Mouse (Mus musculus) lung, postnatal 14 days (tissue): ENCODE results near the gene Slc6a21.

Experiments
- DNase-seq: peaks from one replicate; pipeline ENCODE4 v3.0.0; 2021

Gene Slc6a21

DNA sequence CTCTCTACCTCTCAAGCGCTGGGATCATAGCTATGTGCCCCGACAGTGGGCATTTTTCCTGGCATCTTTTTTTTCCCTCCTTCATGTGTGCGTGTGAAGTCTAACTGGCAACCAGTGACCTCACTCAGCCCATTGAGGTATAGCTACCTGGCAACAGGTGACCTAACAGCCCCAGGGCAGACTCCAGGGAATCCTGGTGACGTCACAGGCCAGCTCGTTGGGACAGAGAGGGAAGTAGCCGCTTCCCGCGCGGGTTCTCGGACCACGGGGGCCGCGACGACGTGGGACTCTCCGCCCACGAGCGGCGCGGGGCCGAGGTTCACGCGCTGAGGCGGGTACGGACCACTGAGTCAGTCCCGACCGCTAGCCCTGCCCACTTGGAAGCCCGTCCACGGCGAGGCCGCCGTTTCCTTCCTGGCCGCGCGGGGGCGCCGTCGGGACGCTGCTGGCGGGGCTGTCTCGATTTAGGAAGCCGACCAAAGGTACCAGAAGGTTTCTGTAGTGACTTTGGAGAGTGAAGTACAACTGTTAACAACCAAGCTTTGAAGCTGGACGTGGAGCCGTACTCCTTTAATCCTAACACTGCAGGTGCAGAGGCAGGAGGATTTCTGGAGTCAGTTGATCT lies at the start of gene Slc6a21:
TSS of gene Slc6a21 (plus strand) at position 378 of the 625 bp plus-strand sequence.
- DNase-seq: peak; percentile 85

DNA sequence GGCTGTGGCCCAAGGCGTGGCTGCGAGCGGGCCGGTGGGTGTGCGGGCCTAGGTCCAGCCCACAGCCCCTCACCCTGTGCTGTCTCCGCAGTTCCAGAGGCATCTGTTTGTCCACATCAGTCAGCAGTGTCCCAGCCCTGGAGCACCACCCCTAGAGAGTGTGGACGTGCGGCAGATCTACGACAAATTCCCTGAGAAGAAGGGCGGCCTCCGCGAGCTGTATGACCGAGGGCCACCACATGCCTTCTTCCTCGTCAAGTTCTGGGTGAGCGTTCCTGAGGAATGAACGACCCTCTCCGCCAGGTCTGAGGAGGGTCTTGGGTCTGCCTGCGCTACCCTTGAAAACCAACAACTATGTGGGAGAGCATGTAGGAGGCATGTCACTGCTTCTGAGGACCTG lies 48.8 kb upstream of the Slc6a21 start:
- DNase-seq: no peak

DNA sequence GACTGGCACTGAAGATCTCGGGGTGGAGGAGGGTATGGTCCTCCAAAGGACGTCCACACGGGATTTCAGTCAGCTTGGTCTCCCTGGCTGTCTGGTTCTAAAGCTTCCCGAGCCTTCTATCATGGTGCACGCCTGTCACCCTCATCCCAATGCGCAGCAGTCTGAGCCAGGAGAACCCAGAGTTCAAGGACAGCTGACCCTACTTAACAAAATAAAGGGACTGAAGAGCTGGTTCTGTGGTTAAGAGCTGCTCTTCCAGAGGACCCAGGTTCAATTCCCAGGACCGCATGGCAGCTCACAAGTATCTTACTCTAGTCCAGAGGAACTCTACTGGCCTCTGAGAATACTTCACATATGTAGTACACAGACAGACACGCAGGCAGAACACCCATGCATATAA lies 48.3 kb upstream of the Slc6a21 start:
- no peak for DNase-seq

DNA sequence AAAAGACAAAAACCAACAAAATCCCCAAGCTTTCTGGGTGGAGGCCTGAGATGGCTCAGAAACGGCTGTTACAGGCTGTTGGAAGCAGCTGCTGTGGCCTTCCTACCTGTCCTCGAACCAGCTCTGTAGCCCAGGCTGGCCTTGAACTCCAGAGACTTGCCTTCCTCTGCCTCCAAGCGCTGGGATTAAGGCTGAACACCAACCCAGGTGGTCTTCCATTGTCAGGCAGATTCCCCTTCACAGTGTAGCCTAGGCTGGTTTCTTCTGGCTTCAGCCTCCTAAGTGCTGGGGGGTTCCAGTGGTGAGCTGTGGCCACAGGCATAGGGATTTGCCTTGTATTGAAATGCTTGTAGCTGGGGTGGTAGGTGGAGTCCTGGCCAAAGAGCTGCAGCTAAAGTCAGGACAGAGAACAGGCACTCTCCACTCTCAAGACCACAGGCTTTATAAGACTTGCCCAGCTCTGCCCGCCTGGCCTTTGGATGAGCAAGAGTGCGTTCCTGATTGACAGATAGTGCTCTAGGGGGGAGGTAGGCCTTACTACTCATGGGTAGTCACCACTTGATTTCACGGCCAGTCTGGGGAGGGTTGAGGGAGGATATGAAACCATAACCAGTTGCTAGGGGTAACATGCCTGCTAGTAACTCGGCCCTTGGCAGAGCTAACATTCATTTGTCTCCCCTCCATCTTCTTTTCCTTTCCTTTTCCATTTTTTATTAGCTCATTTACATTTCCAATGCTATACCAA lies 47.7 kb upstream of the Slc6a21 start:
- no peak for DNase-seq

DNA sequence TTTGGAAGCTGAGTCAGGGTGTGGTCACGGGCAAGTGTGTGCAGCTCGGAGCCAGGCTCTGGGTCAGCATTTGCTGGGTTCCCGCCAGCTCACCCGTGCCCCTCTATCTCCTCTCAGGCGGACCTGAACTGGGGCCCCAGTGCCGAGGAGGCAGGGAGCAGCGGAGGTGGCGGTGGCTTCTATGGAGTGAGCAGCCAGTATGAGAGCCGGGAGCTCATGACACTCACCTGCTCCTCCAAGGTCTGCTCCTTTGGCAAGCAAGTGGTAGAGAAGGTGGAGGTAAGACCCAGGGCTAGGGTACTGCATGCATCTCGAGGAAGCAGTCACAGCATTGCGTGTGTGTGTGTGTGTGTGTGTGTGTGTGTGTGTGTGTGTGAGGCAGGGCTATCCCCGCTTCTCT lies 46.1 kb upstream of the Slc6a21 start:
- DNase-seq: no peak

DNA sequence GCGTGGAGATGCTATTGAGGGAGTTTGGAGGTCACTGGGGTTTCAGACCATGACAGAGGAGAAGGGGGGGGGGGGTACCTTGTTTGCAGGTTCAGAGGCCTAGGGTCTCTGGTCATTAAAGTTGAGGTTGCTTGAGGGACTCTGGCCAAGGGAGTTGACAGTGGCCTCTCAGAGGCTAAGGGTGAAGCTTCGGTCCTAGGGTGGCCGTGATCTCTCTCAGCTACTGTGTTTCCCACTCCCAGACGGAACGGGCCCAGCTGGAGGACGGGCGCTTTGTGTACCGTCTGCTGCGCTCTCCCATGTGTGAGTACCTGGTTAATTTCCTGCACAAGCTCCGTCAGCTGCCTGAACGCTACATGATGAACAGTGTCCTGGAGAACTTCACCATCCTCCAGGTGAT lies 45.4 kb upstream of the Slc6a21 start:
- no peak for DNase-seq

DNA sequence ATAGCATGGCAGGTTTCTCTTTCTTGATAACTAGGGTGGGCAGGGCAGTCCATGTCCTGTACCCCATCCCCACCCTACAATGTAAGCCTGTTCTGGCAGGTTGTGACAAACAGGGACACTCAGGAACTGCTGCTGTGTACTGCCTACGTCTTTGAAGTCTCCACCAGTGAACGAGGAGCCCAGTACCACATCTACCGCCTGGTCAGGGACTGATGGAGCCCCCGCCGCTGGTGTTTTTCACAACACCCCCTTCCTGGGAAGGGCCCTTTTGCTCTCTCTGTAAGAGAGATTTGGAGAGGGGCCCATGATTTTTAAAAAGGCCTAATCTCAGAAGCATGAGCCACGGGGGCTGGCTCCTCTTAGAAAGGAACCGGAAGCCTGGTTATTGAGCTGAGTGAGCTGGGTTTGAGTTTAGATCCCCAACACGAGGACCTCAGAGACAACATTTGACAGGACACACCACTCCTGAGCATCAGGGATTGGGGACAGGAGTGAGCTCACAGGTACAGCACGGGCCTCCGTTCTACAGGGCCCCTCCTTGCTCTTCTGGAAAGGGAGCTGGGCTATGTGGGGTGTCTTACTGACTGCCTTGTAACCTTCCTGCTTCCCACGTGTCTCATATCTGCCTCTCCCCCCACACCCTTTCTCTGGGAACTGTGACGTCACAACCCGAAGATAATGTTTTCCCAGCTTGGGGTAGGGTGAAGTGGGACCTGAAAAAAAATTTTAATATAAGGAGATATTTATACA lies 44.4 kb upstream of the Slc6a21 start:
- no peak for DNase-seq

DNA sequence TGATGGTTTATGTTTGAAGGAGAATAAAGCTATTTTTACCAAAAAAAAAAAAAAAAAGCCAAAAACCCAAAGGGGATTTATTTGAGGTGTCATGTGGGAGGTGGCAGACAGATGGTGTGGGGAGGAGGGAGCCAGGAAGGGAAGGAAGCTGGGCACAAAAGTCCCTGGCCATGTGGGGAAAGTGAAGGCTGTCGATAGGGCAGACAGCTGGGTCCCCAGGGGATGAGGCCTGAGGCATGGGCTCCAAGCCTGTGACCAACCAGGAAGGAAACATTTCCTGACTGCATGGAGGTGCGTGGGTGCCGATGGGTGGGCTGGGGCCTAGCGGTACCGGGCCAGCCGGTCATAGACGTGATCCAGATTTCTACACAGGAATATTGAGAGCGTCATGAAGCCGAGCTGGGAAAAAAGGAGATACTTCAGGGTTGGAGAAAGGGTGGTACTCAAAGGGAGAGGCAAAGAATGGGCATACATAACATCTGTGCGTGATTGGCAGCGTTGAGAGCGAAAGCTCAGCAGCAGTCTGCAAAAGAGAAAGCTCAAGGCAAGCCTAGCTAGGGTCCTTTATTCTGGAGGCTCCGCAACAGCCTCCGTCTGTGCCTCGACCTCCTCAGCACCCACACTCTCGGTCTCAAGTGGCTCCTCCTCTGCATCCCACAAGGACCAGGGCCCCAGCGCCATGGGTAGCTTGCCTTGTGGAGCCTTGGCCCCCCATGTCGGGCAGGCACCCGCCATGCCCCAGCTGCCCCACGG lies 43.6 kb upstream of the Slc6a21 start:
- DNase-seq: no peak

DNA sequence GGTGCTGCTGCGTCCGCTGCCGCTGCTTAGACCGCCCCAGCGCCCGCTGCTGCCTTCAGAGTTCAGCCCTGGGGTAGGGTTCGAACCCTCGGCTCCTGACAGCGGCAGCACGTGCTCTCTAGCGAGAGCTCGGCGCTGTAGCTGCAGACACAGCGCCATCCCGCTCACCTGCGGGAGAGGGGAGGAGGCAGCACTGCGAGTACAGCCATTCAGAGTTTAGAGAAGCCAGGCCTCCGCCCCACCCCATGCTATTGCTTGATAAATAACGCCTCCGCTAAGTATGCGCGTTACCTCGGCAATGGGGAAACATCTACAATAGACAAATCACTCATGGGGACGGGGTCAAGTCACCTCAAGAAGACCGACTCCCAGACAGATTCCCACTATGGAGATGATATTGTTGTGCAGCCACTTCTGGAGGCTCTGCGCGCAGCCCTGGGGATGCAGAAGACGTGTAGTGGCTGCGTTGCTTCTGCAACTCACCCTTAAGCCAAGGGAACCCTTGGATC lies 42.9 kb upstream of the Slc6a21 start:
- no peak for DNase-seq

DNA sequence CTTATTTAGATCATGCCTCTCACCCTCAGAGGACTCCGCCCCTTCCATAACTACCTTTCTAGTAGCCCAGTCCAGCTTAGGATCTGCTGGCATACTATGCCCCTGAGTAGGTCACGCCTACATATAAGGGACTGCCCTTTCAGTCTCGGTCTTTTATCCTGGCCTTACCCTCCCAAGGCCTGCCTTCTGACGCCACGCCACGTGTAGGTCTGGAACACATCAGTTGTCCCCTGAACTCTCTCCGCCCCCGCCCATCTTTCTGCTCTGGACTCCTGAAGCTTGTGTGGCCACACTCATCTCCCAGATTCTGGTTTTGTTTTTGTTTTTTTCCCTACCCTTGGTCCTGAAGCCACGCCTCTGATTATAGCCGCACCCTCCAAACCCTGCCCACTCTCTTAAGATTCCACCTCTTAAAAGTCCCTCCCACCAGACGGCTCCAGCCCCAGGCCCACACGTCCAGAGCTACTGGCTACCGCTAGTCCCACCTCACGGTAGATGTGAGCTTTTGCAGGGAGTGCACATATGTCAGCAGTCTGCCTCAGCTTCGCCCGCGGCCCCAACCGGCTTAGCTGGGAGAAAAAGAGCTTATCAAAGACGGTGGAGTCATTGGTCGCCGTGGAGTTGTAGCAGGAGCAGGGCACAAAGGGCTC lies 42.3 kb upstream of the Slc6a21 start:
- DNase-seq: peak; percentile 44

DNA sequence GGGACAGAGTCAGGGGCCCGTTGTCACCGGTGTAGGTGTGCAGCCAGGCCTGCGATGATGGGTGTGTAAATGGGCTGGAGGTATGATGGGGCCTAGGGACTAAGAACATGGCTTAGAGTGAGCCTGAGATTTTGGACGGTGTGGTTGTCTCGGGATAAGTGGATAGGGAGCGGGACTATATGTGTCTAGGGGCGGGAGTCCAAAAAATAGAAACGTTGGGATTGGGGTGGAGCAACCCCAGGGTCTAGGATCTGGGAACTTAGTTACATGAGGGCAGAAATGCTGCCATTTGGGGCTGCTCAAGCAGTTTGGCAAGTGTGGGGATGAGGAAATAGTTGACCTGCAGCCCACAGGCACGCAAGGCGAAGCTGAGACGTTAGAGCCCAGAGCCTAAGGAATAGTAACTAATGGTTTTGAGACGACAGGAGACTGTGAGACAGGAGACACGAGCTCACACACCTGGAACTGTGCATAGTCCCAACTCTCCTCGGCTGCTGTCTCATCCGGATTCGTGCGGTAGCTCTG lies 41.6 kb upstream of the Slc6a21 start:
- no peak for DNase-seq

DNA sequence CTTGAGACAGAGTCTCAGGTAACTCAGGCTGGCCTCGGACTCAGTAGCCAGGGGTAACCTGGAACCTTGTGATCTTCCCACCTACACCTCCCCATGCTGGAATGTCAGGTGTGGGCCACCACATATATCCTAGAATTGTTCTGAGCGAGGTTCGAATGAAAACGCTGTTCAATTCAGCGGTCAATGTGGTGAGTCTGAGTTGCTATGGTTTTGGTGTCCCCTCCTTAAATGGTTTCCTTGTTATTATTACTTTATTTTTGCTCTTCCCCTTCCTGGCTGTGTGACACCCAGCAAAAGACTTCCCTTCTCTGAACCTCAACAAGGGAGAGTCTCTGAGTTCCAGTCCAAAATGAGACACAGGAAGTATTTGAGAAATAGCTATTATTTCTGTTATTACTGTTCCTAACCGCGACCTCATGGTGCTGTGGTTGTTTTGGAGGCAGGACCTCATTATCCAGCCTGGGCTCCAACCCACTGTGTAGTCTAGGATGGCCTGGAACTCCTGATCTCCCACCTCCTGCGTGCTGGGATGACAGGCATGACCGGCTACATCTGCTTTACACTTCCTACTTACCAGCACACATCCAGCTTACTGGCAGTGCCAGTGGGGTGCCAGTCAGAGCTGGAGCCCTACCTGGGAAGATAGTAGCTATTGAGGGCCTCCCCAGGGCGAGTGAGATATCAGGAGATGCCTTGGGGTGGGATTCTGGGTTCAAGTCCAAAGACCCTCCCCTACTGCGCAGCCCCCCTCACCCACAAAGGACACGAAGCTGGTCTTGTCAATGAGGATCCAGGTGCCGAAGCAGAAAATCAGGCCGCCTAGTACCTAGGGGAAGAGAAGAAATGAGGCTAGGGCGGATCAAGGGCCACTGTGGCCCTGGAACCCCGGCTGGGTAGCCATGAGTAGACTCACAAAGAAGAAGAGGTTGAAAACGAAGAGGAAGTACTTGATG lies 39.3 kb upstream of the Slc6a21 start:
- DNase-seq: no peak

DNA sequence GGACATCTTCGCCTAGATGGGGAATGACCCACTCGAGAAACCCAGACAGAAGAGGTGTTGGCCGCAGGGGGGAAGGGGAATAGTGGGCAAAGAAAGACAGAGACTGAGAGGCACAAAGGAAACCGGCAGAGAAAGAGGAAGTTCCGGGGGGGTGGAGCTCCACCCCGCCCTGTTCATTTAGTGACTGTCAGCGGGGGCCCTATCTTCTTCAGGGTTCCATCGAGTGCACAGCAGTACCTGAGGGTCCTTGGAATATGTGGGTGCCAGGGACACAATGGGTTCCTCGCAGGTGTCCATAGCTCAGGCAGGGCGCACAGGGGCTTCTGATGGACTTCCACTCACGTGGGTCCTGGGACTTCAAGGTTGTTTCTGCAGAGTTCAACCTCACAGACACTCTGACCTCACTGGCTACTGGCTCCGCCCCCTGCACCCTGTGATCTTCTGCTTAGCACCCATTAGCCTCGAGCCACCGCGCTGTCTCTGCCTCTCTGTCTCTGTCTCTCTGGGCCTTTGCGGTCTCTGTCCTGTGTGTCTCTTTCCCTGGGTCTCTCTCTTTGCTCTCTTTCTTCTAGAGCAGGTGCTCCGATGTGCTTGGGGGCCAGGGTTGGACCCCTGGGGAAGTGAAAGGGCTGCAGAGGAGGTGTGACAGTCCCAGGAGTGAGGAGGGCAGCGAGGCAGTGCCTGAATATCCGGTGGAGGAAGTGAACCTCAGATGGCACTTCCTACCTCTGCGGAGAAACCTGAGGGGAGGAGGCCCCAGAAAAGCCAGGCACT lies 38.4 kb upstream of the Slc6a21 start, which contains the start of gene Cd37:
TSS of gene Cd37 (minus strand) at position 393 of the 774 bp plus-strand sequence.
- DNase-seq: no peak

DNA sequence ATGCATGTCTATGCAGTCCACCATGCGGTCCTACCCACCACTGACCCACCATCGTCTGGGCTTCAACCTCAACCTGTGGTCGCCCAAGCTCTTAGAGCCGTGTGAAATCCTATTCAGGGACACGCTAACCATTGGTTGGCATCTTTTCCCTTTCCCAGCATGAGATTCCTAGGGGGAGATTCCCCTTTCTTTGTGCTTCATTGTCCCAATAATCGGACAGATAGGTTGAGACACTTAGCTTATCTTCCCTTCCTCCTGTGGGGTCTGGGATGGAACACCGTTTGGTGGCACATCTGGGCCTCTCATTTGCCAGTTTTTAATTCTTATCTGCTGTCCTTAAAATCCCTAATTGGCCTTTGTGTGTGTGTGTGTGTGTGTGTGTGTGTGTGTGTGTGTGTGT lies 37.2 kb upstream of the Slc6a21 start:
- DNase-seq: no peak

DNA sequence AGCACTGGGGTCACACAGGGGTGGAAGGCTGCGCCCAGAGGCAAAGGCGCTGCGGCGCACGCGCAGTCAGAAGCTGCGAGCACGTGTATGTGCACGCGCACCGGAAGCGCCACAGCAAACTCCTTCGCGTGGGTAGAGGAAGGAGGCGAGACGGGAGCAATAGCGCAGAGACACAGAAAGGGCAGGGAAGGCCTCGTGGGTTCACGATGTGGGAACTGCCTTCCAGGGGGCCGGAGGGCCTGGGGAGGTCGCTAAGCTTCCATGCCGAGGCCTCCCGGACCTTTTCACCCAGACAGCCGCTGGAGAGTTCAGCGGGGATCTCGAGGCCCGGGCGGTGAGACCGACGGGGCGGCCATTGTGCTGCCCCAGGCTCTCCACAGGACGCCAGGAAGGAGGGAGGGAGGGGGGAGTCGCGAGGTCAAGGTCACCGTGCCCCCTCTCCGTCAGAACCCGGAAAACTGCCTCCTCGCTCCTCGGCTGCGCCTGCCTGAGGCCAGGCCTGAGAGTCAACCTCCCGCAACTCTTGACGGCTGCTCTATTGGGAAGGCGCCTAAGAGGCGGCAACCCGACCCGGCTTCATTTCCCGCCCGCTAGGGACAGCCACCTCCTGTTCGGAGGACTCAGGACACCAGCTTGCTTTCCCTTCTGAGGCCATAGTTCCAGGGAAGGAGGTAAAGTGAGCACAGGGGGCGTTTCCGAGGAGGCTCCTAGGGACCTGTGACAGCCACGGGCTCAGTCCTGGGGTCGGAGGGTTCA lies 36.5 kb upstream of the Slc6a21 start, which contains the start of gene Slc6a16:
TSS of gene Slc6a16 (plus strand) at position 453 of the 756 bp plus-strand sequence.
- no peak for DNase-seq

DNA sequence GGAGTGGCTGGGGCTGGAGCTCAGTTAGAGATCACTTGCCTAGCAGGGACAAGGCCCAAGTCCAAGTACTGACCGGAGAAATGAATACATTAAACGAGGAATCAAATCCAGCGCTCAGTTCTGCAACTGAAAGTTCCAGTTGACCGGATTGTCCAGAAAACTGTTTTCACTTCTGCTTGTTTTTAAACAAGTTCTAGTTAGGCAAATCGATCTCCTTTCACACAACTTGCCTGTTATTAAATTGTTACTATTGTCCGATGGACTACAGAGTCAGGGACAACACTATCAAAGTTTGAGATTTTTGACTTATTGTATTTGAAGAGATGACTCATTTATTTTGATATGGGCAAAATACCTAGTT lies 35.9 kb upstream of the Slc6a21 start:
- no peak for DNase-seq

DNA sequence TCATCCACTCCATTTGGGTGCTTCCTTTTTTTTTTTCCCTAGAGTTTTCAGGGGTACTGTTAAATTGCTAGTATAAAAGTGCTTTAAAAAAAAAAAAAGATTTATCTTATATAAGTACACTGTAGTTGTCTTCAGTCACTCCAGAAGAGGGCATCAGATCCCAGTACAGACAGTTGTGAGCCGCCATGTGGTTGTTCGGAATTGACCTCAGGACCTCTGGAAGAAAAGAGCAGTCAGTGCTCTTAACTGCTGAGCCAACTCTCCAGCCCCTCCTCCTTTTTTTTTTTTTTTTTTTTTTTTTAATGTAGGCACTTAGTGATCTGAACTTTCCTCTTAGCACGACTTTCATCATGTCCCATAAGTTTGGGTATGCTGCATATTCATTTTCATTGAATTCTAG lies 29.6 kb upstream of the Slc6a21 start:
- DNase-seq: no peak

DNA sequence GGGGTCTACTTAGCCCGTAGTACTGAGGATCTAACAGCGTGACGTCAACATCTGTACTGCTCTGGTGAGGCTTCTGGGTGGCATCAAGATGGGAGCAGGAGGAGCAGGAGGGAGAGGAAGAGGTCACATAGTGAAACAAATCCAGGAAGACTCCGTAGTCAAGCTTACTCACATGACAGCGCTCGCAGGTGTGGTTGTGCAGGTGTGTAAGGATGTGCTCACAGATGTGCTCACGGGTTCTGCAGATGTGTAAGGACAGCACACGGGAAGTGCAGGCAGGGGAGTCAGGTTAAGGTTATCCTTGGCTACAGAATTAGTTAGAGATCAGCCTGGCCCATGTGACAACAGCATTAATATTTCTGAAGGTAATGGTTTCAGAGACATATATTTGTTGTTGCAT lies 23.5 kb upstream of the Slc6a21 start:
- DNase-seq: no peak

DNA sequence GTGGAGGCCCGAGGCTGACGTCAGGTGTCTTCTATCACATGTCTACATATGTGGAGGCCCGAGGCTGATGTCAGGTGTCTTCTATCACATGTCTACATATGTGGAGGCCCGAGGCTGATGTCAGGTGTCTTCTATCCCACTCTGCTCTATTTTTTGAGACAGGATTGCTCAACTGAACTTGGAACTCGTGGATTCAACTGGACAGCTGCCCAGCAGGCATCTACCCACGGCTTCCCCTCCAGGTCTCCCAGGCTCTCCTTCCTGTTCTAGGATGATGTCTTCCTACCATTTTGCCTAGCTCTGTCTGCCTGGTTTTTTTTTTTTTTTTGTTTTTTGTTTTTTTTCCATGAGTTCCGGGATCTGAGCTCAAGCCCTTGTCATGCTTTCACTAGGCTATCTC lies 21.5 kb upstream of the Slc6a21 start:
- peak; percentile 63 for DNase-seq
